Mouse (Mus musculus) left cerebral cortex, postnatal 14 days (tissue): ENCODE results near the gene Nars2. TPM values are rescaled to one million over a fixed set of nuclear protein-coding genes. Genes with fewer than 3 reads are reported as not detected.
"Not testable (repeated sequence)": the region's sequence is repeated elsewhere in the genome, so short reads cannot be mapped to it uniquely, and the experiment has no call there.

ENCODE experiments used
- DNase-seq, 2 experiments: peaks; one replicate each; pipeline ENCODE4 v3.0.0; 2021 to 2022; ENCODE audit warnings: low spot score in 2 of 2, mixed read lengths in 1 of 2
- intact Hi-C: fragments of 180-260 bp; cut with DNase I; formaldehyde crosslinking; loops from one replicate; pipeline ENCODE4 v1.15.1; 2025
- long read RNA-seq, 2 experiments: library from polyadenylated mRNA; stranded (forward); transcript quantifications; one replicate each; pipeline ENCODE4 v2.0.0; 2021
- total RNA-seq, 2 experiments: library from RNA; stranded (reverse); gene quantifications; 2 replicates each; pipeline ENCODE4 v1.2.3; 2021

Nars2 gene
- total RNA-seq = 10 to 100 TPM; 16.4 to 18.3 TPM
- long read RNA-seq, experiment 1, transcript Nars2-201 (14 exons, 3,778 nt) = major isoform, 5 of 12 reads
- long read RNA-seq, experiment 1, partial matches to known transcripts = 3 of 12 reads
- long read RNA-seq, experiment 1, other reads (novel, unspliced or antisense) = 4 of 12 reads
- long read RNA-seq, experiment 2, transcript Nars2-201 (14 exons, 3,778 nt) = major isoform, 11 of 20 reads
- long read RNA-seq, experiment 2, partial matches to known transcripts = 1 of 20 reads
- long read RNA-seq, experiment 2, other reads (novel, unspliced or antisense) = 8 of 20 reads

DNA sequence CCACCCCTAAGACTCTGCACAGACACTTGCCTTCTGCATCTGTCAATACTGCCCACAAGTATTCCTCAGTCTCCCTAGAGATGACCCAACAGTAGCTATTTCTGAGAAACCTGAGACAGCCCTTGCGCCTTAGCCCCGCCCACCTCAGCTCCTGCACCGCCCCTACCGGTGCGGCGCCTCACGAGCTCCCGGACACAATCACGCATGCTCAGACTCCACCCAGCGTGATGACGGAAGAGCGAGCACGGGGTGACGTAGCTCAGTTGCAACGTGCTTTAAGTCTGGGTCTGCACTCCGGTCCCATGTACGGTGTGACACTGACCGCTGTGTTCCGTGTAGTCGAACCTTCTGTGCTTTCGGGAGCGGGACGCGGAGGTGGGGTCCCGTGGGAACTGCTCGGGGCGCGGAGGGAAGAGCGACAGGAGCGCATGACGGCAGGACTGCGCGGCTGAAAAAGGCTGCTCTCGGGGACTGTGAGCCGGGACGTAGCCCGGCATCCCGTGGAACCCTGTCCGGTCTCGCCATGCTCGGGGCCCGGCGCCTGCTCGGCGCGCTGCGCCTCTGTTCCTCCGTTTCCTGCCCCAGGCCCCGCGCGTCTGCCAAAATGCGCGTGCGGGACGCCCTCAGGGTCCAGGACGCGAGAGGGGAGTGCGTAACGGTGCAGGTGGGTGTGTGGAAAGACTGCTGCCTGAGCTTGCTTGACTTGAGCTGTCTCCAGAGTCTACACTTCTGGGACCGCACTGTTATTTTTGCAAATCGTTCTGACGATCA is at the start of gene Nars2:
TSS of gene Nars2 (plus strand) at position 225 of the 771 bp plus-strand sequence.
- intact Hi-C loops = no loop called here
- DNase-seq = peak; percentile 91 to 93

DNA sequence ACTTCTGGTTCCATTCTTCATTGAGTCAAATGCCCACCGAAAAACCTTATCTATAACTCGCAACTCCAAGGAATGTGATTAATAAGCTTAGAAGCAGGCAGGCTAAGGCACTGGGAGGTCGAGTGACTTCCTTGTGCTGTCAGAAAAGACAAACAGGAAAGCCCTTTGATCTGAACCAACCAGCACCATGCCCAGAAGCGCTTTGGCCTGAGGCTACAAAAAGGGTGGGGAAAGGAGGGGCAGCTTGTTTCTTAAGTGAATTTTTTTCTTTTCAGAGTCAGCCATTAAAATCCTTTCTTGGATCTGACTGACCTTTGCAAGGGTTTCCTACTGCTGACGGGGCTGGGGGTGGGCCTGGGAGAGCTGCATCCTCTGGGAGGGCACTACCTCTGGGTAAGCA is 49.1 kb upstream of the Nars2 start:
- intact Hi-C loops = loop anchor here (5.0 to 10.0 kb wide), 2 partner anchors 217 to 690 kb away; no protein-coding TSS in a partner anchor

DNA sequence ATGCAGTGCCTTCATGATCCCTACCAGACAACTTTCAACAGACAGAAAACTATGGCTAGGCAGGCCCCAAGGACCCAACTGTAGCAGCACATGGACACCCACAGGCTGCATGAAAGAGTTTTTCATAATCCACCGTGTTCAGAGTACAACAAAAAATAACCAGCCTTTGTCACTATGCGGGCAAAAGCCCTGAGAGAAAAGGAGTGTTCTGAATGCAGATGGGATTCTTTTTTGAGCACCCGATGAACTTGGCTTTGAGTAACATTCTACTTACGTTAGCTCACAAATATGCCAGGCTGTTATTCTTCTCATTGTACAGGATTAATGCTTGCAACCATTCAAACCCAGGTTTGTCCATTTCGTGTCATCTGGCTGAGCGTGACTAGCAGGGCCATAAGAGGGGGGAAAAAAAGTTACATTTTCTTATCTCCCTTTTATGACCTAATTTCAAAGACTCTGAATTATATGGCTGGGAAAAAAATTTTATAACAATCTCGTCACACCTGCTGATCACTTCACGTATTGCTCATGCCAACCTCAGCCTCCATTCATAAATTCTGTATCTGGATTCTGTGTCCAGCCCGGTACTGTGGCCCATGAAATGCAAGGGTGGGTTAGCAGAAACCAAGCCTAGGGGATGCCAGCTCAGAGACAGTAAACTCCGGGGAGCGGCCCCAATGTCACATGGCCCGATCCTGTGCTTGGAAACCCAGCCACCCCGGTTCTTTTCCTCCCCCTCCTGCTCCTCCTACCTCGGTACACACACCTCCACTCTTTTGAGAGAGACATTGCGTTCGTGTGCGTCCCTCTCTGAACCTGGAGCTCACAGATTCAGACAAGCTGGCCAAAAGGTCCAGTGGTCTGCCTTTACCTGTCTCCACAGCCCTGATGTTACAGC is 48.0 kb upstream of the Nars2 start:
- DNase-seq = peak in 1 of 2 experiments; percentile 26
- intact Hi-C loops = loop anchor here (5.0 to 10.0 kb wide), 2 partner anchors 219 to 691 kb away; no protein-coding TSS in a partner anchor

More for the DNA sequence above, 49.1 kb upstream of the Nars2 start:
- DNase-seq = no peak

DNA sequence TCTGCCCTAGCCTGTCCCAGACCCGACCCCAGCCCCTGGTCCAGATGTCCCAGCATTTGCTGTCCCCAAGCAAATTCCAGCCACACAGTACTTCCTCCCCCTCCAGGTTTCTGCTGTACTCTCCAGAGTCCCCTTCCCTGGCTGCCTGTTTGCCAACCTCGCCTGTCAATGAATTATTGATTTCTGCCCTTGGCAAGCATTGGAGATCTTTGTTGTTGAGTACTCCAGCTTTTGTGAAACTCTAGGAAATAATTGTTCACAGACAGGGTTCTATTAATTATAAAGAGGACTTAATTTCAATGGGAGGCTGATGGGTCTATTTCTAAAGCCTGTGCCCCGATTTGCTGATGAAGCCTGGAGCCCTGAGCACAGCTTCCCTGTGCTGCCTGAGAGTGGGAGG is 46.9 kb upstream of the Nars2 start:
- intact Hi-C loops = loop anchor here (5.0 to 10.0 kb wide), 2 partner anchors 220 to 692 kb away; no protein-coding TSS in a partner anchor
- no peak for DNase-seq

DNA sequence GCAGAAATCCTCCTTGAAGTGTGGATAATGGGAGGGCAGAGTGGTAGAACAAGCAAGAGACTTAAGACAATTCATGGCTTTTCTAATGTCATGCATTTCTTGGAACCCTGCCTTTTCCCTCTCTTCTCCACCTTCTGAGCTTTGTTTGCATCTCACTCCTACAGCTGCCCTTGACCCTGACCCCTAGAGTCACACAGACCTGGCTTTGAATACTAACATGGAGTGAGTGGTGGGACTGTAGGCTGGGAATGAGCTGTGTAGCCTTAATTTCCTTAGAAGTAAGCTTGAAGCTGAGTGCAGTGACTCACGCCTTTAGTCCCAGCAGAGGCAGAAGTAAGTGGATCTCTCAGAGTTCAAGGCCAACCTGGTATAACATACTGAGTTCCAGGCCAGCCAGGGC is 46.4 kb upstream of the Nars2 start:
- intact Hi-C loops = loop anchor here (5.0 to 10.0 kb wide), 2 partner anchors 220 to 693 kb away; no protein-coding TSS in a partner anchor

DNA sequence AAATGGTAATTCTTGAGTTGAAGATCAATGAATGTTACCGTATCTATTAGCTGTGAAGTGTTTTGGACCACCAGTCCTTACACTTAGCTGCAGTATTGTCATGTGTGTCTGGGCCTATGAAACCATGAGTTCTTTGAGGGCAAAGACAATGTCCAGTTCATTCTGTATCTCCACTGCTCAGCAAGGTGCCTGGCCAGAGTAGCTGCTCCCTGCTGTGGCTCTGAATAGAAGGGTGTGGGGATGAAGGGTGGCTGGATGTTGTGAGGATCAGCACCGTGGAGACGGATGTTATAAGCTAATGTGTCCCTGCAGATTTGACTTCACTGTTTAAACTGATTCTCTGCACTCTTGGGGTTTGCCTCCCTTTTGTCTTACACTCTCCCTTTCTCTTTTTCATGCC is 45.9 kb upstream of the Nars2 start:
- intact Hi-C loops = loop anchor here (10.0 kb wide), 1 partner anchor 221 kb away; no protein-coding TSS in a partner anchor

More for the DNA sequence above, 46.4 kb upstream of the Nars2 start:
- DNase-seq = no peak

DNA sequence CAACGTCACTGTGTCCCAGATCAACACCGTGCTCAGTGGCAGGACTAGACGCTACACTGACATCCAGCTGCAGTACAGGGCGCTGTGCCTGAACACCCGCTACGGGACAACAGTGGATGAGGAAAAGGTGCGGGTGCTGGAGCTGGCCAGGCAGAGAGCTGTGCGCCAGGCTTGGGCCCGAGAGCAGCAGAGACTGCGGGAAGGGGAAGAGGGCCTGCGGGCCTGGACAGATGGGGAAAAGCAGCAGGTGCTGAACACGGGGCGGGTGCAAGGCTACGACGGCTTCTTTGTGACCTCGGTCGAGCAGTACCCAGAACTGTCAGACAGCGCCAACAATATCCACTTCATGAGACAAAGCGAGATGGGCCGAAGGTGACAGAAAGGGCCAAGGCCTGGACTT is 45.1 kb upstream of the Nars2 start:
- DNase-seq = no peak
- intact Hi-C loops = loop anchor here (10.0 kb wide), 1 partner anchor 221 kb away; no protein-coding TSS in a partner anchor

More for the DNA sequence above, 45.9 kb upstream of the Nars2 start:
- no peak for DNase-seq

DNA sequence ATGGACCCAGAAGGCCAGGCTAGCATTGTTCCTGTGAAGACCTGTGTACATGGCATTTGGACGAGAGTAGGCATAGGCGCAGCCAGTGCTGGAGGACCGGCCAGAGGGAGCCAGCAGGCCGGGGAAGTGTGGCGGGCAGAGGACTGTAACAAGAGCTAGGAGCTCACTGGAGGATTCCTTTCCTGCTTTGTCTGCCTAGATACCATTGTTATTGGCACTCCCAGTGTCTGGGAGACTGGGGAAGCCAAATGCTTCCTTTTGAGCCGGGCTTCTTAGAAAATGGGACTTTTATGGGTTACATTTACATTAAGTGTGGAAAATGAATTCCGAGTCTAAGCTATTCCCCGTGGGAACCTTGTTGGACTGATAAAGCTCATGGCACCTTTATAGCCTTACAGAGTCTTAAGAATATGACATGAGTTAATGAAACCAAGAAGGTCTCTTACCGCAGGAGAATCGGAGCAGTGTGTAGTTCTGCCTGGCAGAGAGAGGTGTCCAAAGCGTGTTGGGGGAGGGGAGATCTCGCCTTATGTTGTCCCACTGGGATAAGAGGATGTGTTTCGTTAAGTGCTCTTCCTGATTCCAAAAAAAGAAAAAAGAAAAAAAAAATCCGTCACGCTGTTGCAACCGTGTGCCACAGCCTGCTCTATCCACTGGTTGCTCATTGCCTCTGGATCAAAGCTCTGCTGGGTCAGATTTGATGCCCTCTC is 43.2 kb upstream of the Nars2 start:
- no peak for DNase-seq
- intact Hi-C loops = loop anchor here (10.0 kb wide), 1 partner anchor 223 kb away; no protein-coding TSS in a partner anchor

DNA sequence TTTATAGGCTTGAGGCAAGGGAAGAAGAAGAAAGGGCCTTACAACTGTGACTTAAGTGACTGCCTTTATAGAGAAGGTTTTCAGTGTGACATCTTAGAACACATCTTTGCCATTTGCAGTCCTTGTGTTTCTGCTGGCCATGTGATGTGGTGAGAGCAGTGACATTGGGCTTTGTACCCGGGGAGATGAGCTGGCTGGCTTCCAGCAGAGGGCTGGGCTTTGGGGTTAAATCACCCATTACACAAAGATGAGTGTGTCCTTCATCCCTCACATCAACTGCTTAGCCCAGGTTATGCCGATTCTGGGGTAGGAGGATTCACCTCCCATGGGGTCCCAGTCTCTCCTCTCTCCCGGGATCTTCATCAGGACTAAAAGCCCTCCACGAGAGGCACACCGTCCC is 41.4 kb upstream of the Nars2 start:
- intact Hi-C loops = loop anchor here (10.0 kb wide), 2 partner anchors 225 to 335 kb away; no protein-coding TSS in a partner anchor
- DNase-seq = peak in 1 of 2 experiments; percentile 2

DNA sequence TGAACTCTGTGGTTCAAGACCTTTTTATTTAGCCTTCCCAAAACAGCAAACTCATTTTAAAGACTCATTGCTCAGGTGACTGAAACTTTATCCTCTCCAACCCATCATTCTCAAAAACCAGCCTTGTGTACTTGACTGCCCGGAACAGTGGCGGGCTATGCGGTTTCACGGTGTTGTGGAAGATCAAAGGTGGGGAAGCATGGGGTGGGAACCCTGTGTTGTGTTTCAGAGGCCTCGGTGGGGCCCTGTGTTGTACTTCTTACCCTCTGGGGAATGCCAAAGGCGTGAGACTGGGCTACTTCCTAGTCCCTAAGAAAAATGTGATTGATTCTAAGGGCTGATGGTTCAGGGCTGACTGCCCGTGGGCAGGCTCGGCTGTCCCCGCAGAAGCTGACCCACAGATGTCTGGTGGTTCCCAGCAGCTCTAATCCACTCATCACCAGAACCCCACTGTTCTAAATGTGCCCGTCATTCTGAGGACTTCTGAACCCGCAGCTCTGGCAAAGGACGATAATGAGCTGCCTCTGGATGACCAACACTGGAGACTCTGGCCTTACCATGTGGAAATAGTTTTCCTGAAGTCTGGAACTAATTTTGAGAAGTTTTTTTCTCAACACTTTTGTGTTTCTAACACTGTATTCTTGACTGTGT is 40.9 kb upstream of the Nars2 start:
- intact Hi-C loops = loop anchor here (10.0 kb wide), 1 partner anchor 336 kb away; no protein-coding TSS in a partner anchor
- DNase-seq = peak in 1 of 2 experiments; percentile 1

DNA sequence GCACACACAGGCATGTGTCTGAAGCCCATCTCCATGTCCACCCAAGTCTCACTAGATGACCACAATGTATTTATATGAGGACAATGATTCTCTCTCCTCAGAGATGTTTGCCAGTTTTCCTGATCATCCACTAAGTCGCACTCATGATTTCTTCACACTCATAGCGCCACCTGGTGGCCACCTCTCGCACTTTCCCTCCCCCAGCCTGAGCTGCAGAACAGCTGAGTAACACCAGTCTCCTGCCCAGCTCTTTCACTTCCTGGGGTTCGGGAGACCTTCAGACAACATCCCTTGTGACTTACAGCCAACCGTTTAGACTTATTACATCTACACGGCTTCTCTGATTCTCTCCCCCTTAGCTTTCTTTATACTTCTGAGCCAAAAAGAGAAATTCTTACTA is 37.3 kb upstream of the Nars2 start:
- DNase-seq = peak; percentile 92
- intact Hi-C loops = loop anchor here (1.0 to 10.0 kb wide), 3 partner anchors 136 to 395 kb away; no protein-coding TSS in a partner anchor

DNA sequence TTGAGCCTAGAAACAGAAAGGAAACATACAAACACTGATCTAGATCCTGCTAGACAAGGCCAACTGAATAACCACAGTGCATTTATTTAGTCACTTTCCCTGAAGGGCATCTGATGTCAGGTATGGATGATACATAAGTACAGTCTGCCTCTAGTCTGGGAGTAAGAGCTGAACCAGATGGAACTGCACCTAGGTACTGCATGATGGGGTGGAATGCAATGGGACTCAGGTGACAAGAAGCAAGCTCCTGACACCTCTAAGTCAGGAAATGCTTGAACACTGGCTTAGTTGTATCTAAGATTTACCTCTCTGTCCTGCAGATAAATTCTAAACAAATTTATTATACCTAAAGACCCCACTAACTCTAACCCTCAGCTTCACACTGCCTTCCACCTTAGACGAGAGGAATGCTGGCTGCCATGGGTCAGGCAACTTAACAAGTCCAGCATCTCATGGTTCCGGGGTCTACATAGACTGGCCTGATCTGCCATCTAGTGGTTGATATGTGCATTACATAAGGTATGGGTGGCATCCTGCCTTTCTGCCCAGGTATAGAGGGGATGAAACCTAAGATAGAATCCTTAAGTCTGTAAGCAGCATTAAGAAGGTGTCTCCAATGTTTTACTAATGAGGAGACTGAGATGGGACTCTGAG is 35.7 kb upstream of the Nars2 start:
- peak; percentile 64 to 78 for DNase-seq
- intact Hi-C loops = loop anchor here (2.0 to 10.0 kb wide), 2 partner anchors 341 to 397 kb away; no protein-coding TSS in a partner anchor

DNA sequence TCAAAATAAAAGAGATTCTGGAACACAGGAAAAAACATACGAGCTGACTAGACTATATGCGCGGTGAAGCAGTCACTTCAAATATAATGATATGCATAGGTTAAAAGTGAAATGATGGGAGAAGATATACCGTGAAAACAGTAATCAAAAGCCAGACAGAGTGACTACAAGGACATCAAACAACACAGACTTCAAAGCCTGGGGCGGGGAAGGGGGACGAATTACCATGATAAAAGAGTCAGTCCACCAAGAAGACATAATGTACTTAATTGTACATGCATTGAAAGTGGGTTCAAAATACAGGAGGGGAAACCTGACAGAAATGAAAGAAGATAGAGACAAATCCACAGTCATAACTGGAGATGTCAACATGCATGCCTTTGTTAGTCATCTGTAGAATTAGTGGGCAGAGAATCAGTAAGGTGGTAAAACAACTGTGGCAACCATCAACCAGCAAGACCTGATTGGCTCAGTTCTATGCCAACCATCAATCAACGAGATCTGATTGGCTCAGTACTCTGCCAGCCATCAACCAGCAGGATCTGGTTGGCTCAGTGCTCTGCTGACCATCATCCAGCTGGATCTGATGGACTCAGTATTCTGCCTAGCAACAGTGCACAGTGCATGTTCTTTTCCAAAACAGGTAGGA is 30.7 kb upstream of the Nars2 start:
- intact Hi-C loops = no loop called here
- DNase-seq = no peak

DNA sequence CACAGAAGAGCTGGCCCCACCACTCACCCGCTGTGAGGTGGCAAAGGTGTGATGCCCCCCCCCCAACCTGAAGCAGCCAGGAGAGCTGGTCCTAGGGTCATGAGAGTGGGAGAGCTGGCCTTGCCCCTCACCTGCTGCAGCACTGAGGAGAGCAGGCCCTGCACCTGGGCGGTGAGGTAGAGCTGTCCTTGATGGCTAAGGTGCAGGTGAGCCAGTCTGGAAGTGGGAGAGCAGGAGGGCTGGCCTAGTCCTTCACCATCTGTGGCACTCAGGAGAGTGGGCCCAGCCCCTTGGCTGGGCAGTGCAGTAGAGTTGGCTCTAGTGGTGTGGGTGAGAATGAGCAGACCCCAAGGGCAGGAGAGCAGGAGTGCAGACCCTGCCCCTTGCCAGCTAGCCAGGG is 28.4 kb upstream of the Nars2 start:
- no peak for DNase-seq
- intact Hi-C loops = no loop called here

DNA sequence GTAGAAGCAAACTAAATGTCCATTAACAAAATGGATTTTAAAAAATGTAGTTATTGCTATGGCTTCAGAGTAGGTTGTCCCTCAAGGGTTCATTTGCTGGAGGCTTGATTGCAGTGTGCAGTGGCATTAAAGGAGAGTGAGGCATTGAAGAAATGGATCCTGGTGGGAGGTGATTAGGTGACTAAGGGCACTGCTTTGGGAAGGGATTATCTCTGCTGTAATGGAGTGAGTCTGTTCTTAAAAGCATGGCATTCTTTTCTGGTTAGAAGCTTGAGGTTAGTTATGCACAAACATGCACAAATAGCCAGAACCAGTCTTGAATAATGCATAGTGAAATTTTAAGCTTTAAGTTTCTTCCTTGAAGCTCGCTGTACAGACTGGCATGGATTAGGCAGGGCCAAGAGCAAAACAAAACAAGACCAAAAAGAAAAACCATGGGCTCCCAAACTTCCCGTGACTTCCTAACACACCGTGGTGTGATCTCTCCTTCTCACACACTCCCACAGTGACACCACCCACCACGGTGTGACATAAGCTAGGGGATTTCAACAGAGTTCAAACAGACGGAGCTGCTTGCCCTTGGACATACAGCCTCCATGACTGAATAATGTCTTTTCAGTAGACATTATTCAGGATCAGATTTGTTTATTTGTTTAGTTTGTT is 7.5 kb upstream of the Nars2 start:
- no peak for DNase-seq
- intact Hi-C loops = no loop called here

DNA sequence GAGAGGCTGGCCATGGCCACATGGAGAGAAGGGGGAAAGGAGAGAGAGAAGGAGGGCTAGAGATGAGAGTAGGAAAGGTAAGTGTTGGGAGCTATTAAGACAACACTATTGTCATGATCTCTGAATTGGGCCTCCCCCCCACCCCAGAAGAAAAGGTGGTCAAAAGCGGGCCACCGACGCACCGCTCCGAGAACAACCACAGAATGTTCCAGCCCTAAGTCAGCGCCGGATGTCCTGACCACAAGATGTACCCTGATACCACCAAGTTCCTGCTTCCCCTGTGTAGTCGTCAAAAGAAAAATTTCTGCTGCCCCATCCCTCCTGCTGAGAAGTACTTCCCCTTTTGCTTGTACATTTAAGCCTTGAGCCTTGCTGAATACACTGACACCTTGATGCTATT is 4.8 kb upstream of the Nars2 start:
- DNase-seq, intact Hi-C loops: not testable (repeated sequence)
